Mouse (Mus musculus) kidney, adult 9 months (tissue): ENCODE data around the gene Fer.
"Not testable (repeated sequence)": the region's sequence is repeated elsewhere in the genome, so short reads cannot be mapped to it uniquely, and the experiment has no call there.

ENCODE experiments used
- DNase-seq: peaks from one replicate; pipeline ENCODE4 v3.0.0; 2022

The Fer gene

GRCm38 (mm10) chr17:63863012-63863630 is at the start of gene Fer:
Fer (plus strand) TSS chr17:63863062.
- DNase-seq = no peak

GRCm38 (mm10) chr17:63813552-63813951 is 49.3 kb upstream of the Fer start:
- DNase-seq = no peak

GRCm38 (mm10) chr17:63818444-63819027 is 44.3 kb upstream of the Fer start:
- no peak for DNase-seq

GRCm38 (mm10) chr17:63824141-63824540 is 38.7 kb upstream of the Fer start:
- DNase-seq = no peak

GRCm38 (mm10) chr17:63826196-63826595 is 36.7 kb upstream of the Fer start:
- DNase-seq = no peak

GRCm38 (mm10) chr17:63826767-63827166 is 36.1 kb upstream of the Fer start:
- no peak for DNase-seq

- DNase-seq = no peak
Measured at GRCm38 (mm10) chr17:63828561-63829332, 34.1 kb upstream of the Fer start.

- no peak for DNase-seq
Measured at GRCm38 (mm10) chr17:63831550-63831949, 31.3 kb upstream of the Fer start.

GRCm38 (mm10) chr17:63836223-63836622 is 26.6 kb upstream of the Fer start:
- DNase-seq = no peak

- DNase-seq = no peak
Measured at GRCm38 (mm10) chr17:63836641-63837040, 26.2 kb upstream of the Fer start.

GRCm38 (mm10) chr17:63838144-63838543 is 24.7 kb upstream of the Fer start:
- DNase-seq = no peak

GRCm38 (mm10) chr17:63839636-63840269 is 23.1 kb upstream of the Fer start:
- DNase-seq = no peak

- no peak for DNase-seq
Measured at GRCm38 (mm10) chr17:63842226-63842625, 20.6 kb upstream of the Fer start.

- DNase-seq = no peak
Measured at GRCm38 (mm10) chr17:63844936-63845335, 17.9 kb upstream of the Fer start.

GRCm38 (mm10) chr17:63845766-63846165 is 17.1 kb upstream of the Fer start:
- DNase-seq = not testable (repeated sequence)

GRCm38 (mm10) chr17:63849151-63849550 is 13.7 kb upstream of the Fer start:
- no peak for DNase-seq

- peak; percentile 80 for DNase-seq
Measured at GRCm38 (mm10) chr17:63849566-63849965, 13.3 kb upstream of the Fer start.

GRCm38 (mm10) chr17:63850016-63850415 is 12.8 kb upstream of the Fer start:
- no peak for DNase-seq

- no peak for DNase-seq
Measured at GRCm38 (mm10) chr17:63857023-63857544, 5.8 kb upstream of the Fer start.

- no peak for DNase-seq
Measured at GRCm38 (mm10) chr17:63860988-63861387, 1.9 kb upstream of the Fer start.

- DNase-seq = no peak
Measured at GRCm38 (mm10) chr17:63862399-63862798, 463 bp upstream of the Fer start.

GRCm38 (mm10) chr17:63863647-63864149 is 836 bp downstream of the Fer start, which contains the start of gene A930002H24Rik:
A930002H24Rik (minus strand) TSS chr17:63863791.
- DNase-seq = peak; percentile 99

GRCm38 (mm10) chr17:63864171-63864571 is 1.3 kb downstream of the Fer start:
- no peak for DNase-seq
